Mouse (Mus musculus) embryonic facial prominence, embryonic 14.5 days (tissue): Measurements from ENCODE around the gene Cpsf4l. TPM values are rescaled to one million over a fixed set of nuclear protein-coding genes. Genes with fewer than 3 reads are reported as not detected.

Experiments
- ATAC-seq: fragments of 200-750 bp; cut with Nextera tagmentation; 2 replicates; pipeline ENCODE4 v1.8.0; 2017; ENCODE audit warnings: low read depth, moderate number of reproducible peaks, moderate TSS enrichment
- DNase-seq: peaks from one replicate; pipeline ENCODE4 v3.0.0-alpha.2; 2015; ENCODE audit warnings: low spot score
- H3K27ac ChIP-seq: fragments of 300-500 bp; sonication (generic); replicated peaks from 2 replicates; pipeline ENCODE4 v1.5.1; 2014; ENCODE audit warnings: low read depth, mild to moderate bottlenecking, low read length, moderate library complexity
- H3K27me3 ChIP-seq: fragments of 300-500 bp; sonication (generic); replicated peaks from 2 replicates; pipeline ENCODE4 v1.6.1; 2014; ENCODE audit warnings: low read length; ENCODE audit not compliant: control insufficient read depth, insufficient read depth
- H3K36me3 ChIP-seq: fragments of 300-500 bp; sonication (generic); 2 replicates; pipeline ENCODE4 v1.6.1; 2014; ENCODE audit warnings: low read length, mixed read lengths; ENCODE audit not compliant: control insufficient read depth, insufficient read depth
- H3K4me1 ChIP-seq: fragments of 300-500 bp; sonication (generic); 2 replicates; pipeline ENCODE4 v1.6.1; 2014; ENCODE audit warnings: antibody characterized with exemption, low read length; ENCODE audit not compliant: control insufficient read depth, insufficient read depth
- H3K4me2 ChIP-seq: fragments of 300-500 bp; sonication (generic); 2 replicates; pipeline ENCODE4 v1.6.1; 2014; ENCODE audit warnings: low read depth, mild to moderate bottlenecking, low read length, moderate library complexity, mixed read lengths
- H3K4me3 ChIP-seq: fragments of 300-500 bp; sonication (generic); 2 replicates; pipeline ENCODE4 v1.5.1; 2014; ENCODE audit warnings: low read depth, mild to moderate bottlenecking, low read length
- H3K9ac ChIP-seq: fragments of 300-500 bp; sonication (generic); 2 replicates; pipeline ENCODE4 v1.6.1; 2014; ENCODE audit warnings: low read depth, mild to moderate bottlenecking, low read length, moderate library complexity, mixed read lengths
- H3K9me3 ChIP-seq: fragments of 300-500 bp; sonication (generic); 2 replicates; pipeline ENCODE4 v1.6.1; 2016; ENCODE audit warnings: low read length; ENCODE audit not compliant: control insufficient read depth
- WGBS: fragments of 180-500 bp; shearing (Covaris S2); extraction: QIAGEN DNeasy Blood & Tissue Kit; methylation state at CpG from one replicate; pipeline ENCODE4 v1.1.7; 2014; 5-methylcytosine and 5-hydroxymethylcytosine counted together
- polyA plus RNA-seq: library from polyadenylated mRNA; unstranded; fragments of >200 nt; fragmentation: Nextera tagmentation; extraction: Ambion mirVana; gene quantifications from 2 replicates; pipeline ENCODE4 v1.2.1, GENCODE M21; 2014

Cpsf4l gene
- polyA plus RNA-seq, 1 experiment from 2014 or later, result 1.2 TPM

- no peak for ATAC-seq
- no peaks in the 10 kb centered on the region for H3K27me3 ChIP-seq
- 64% methylated on average over 7 of the region's 7 CpGs for WGBS
- no peaks in the 10 kb centered on the region for H3K9me3 ChIP-seq
- no peaks in the 10 kb centered on the region for H3K36me3 ChIP-seq
- no peak overlapping the region for H3K9ac ChIP-seq
- DNase-seq, result no peak
- no peak overlapping the region for H3K4me3 ChIP-seq
- H3K4me2 ChIP-seq, result no peak overlapping the region
- H3K4me1 ChIP-seq, result peaks cover 7% of the 10 kb centered on the region
- no peak overlapping the region for H3K27ac ChIP-seq
These were observed 5.4 kb upstream of the Cpsf4l start for GRCm38 (mm10) chr11:113715078-113715674.

GRCm38 (mm10) chr11:113711061-113711460 is 1.2 kb upstream of the Cpsf4l start:
- no peaks in the 10 kb centered on the region for H3K27me3 ChIP-seq
- H3K36me3 ChIP-seq, result no peaks in the 10 kb centered on the region
- no peak overlapping the region for H3K9ac ChIP-seq
- WGBS, result 73% methylated on average over 1 of the region's 1 CpGs
- no peaks in the 10 kb centered on the region for H3K9me3 ChIP-seq
- ATAC-seq (no peak), DNase-seq (no peak)
- no peak overlapping the region; the same call in 1 of the 2 replicates for H3K27ac ChIP-seq
- peaks cover 19% of the 10 kb centered on the region for H3K4me1 ChIP-seq
- no peak overlapping the region for H3K4me3 ChIP-seq
- no peak overlapping the region for H3K4me2 ChIP-seq

- Histone ChIP-seq H3K4me3 (no peak overlapping the region), H3K36me3 (no peaks in the 10 kb centered on the region), H3K27ac (peak overlapping the region; percentile 64), H3K4me2 (no peak overlapping the region), H3K9ac (peak overlapping the region; percentile 30; the same call in 1 of the 2 replicates), H3K27me3 (no peaks in the 10 kb centered on the region), H3K4me1 (peaks cover 19% of the 10 kb centered on the region), H3K9me3 (no peaks in the 10 kb centered on the region)
- ATAC-seq, result peak; percentile 30; the same call in 1 of the 2 replicates
- peak; percentile 85 for DNase-seq
- 3% methylated on average over 10 of the region's 10 CpGs for WGBS
These were observed 500 bp upstream of the Cpsf4l start for GRCm38 (mm10) chr11:113710257-113710777.

GRCm38 (mm10) chr11:113709272-113709671 is 545 bp downstream of the Cpsf4l start:
- ATAC-seq (no peak), DNase-seq (no peak)
- Histone ChIP-seq H3K9ac (0 out of 2 replicates have a peak overlapping the region, but pooled peaks have one; percentile 12), H3K4me1 (peaks cover 19% of the 10 kb centered on the region), H3K27me3 (no peaks in the 10 kb centered on the region), H3K4me3 (no peak overlapping the region), H3K9me3 (no peaks in the 10 kb centered on the region), H3K36me3 (no peaks in the 10 kb centered on the region), H3K4me2 (peak overlapping the region; percentile 3; the same call in 1 of the 2 replicates), H3K27ac (no peak overlapping the region)
- WGBS, result 20% methylated on average over 14 of the region's 15 CpGs

- no peak overlapping the region for H3K27ac ChIP-seq
- 42% methylated on average over 19 of the region's 19 CpGs for WGBS
These were observed 1.1 kb downstream of the Cpsf4l start for GRCm38 (mm10) chr11:113708629-113709213.

GRCm38 (mm10) chr11:113705966-113706652 is 3.7 kb downstream of the Cpsf4l start:
- H3K9me3 ChIP-seq, result no peaks in the 10 kb centered on the region
- peaks cover 19% of the 10 kb centered on the region for H3K4me1 ChIP-seq
- no peak for ATAC-seq
- H3K36me3 ChIP-seq, result no peaks in the 10 kb centered on the region
- H3K27me3 ChIP-seq, result no peaks in the 10 kb centered on the region
- H3K4me2 ChIP-seq, result no peak overlapping the region
- H3K27ac ChIP-seq, result no peak overlapping the region
- H3K9ac ChIP-seq, result no peak overlapping the region
- no peak for DNase-seq
- WGBS, result 77% methylated on average over 15 of the region's 15 CpGs
- no peak overlapping the region for H3K4me3 ChIP-seq

More at GRCm38 (mm10) chr11:113708629-113709213, 1.1 kb downstream of the Cpsf4l start:
- H3K36me3 ChIP-seq, result no peaks in the 10 kb centered on the region
- ATAC-seq (no peak), DNase-seq (no peak)
- H3K9me3 ChIP-seq, result no peaks in the 10 kb centered on the region
- no peaks in the 10 kb centered on the region for H3K27me3 ChIP-seq
- peaks cover 19% of the 10 kb centered on the region for H3K4me1 ChIP-seq
- H3K9ac ChIP-seq, result 0 out of 2 replicates have a peak overlapping the region, but pooled peaks have one; percentile 12
- no peak overlapping the region for H3K4me2 ChIP-seq
- no peak overlapping the region for H3K4me3 ChIP-seq

- Histone ChIP-seq H3K9ac (no peak overlapping the region), H3K4me3 (no peak overlapping the region), H3K9me3 (no peaks in the 10 kb centered on the region), H3K27me3 (no peaks in the 10 kb centered on the region), H3K27ac (0 out of 2 replicates have a peak overlapping the region, but pooled peaks have one; percentile 28), H3K4me2 (no peak overlapping the region), H3K4me1 (no peaks in the 10 kb centered on the region), H3K36me3 (no peaks in the 10 kb centered on the region)
- peak; percentile 54 for ATAC-seq
- 35% methylated on average over 5 of the region's 5 CpGs for WGBS
- peak; percentile 71 for DNase-seq
These were observed 6.1 kb downstream of the Cpsf4l start for GRCm38 (mm10) chr11:113703758-113704157.

GRCm38 (mm10) chr11:113699643-113700042 is 10.2 kb downstream of the Cpsf4l start:
- ATAC-seq (no peak), DNase-seq (no peak)
- Histone ChIP-seq H3K27me3 (no peaks in the 10 kb centered on the region), H3K4me1 (no peaks in the 10 kb centered on the region), H3K4me3 (no peak overlapping the region), H3K9ac (no peak overlapping the region), H3K27ac (no peak overlapping the region), H3K36me3 (peaks cover 22% of the 10 kb centered on the region), H3K4me2 (no peak overlapping the region), H3K9me3 (no peaks in the 10 kb centered on the region)
- 77% methylated on average over 7 of the region's 7 CpGs for WGBS
